Mouse (Mus musculus) limb, embryonic 14.5 days (tissue): ENCODE results near the gene Gm960. TPM values are rescaled to one million over a fixed set of nuclear protein-coding genes. Genes with fewer than 3 reads are reported as not detected.

Experiments used
- ATAC-seq: fragments of 200-750 bp; cut with Nextera tagmentation; 2 replicates; pipeline ENCODE4 v1.8.0; 2017; ENCODE audit warnings: low read depth, moderate number of reproducible peaks, moderate TSS enrichment; ENCODE audit not compliant: low FRiP score
- DNase-seq: peaks from one replicate; pipeline ENCODE4 v3.0.0-alpha.2; 2015; ENCODE audit warnings: low spot score
- H3K27ac ChIP-seq: fragments of 300-500 bp; sonication (generic); replicated peaks from 2 replicates; pipeline ENCODE4 v1.5.1; 2014; ENCODE audit warnings: low read depth, mild to moderate bottlenecking, low read length, moderate library complexity, mixed read lengths
- H3K27me3 ChIP-seq: fragments of 300-500 bp; sonication (generic); 2 replicates; pipeline ENCODE4 v1.6.1; 2014; ENCODE audit warnings: low read length, mixed read lengths; ENCODE audit not compliant: control insufficient read depth, insufficient read depth
- H3K36me3 ChIP-seq: fragments of 300-500 bp; sonication (generic); 2 replicates; pipeline ENCODE4 v1.6.1; 2014; ENCODE audit warnings: mild to moderate bottlenecking, low read length, moderate library complexity, mixed read lengths; ENCODE audit not compliant: control insufficient read depth, insufficient read depth
- H3K4me1 ChIP-seq: fragments of 300-500 bp; sonication (generic); 2 replicates; pipeline ENCODE4 v1.6.1; 2014; ENCODE audit warnings: antibody characterized with exemption, low read length, mixed read lengths; ENCODE audit not compliant: control insufficient read depth, insufficient read depth
- H3K4me2 ChIP-seq: fragments of 300-500 bp; sonication (generic); replicated peaks from 2 replicates; pipeline ENCODE4 v1.6.1; 2014; ENCODE audit warnings: low read depth, mild to moderate bottlenecking, low read length, moderate library complexity; ENCODE audit not compliant: severe bottlenecking
- H3K4me3 ChIP-seq: fragments of 300-500 bp; sonication (generic); replicated peaks from 2 replicates; pipeline ENCODE4 v1.5.1; 2014; ENCODE audit warnings: low read length
- H3K9ac ChIP-seq: fragments of 300-500 bp; sonication (generic); 2 replicates; pipeline ENCODE4 v1.6.1; 2014; ENCODE audit warnings: mild to moderate bottlenecking, low read depth, low read length, moderate library complexity; ENCODE audit not compliant: severe bottlenecking
- H3K9me3 ChIP-seq: fragments of 300-500 bp; sonication (generic); 2 replicates; pipeline ENCODE4 v1.6.1; 2016; ENCODE audit warnings: low read length; ENCODE audit not compliant: control insufficient read depth
- POLR2A ChIP-seq: fragments of 200-500 bp; IDR thresholded peaks from 2 replicates; pipeline ENCODE4 v1.8.0; 2012; ENCODE audit warnings: inconsistent platforms, mild to moderate bottlenecking, moderate library complexity, borderline replicate concordance; ENCODE audit not compliant: insufficient read depth, insufficient read length; ENCODE audit errors: extremely low read depth
- WGBS: fragments of 180-500 bp; shearing (Covaris S2); extraction: QIAGEN DNeasy Blood & Tissue Kit; methylation state at CpG from one replicate; pipeline ENCODE4 v1.1.7; 2014; 5-methylcytosine and 5-hydroxymethylcytosine counted together
- polyA plus RNA-seq, 2 experiments: library from polyadenylated mRNA; depleted of rRNA in 1 of 2; stranded (reverse) in 1 of 2; unstranded in 1 of 2; fragments of >200 nt; fragmentation: Nextera tagmentation in 1 of 2; extraction: Ambion mirVana in 1 of 2; gene quantifications; 2 replicates each; pipeline versions ENCODE4 v1.2.1 to v1.2.3; 2012 to 2014

Gene Gm960
- polyA plus RNA-seq, 2 experiments = 1.4 to 3.1 TPM

DNA sequence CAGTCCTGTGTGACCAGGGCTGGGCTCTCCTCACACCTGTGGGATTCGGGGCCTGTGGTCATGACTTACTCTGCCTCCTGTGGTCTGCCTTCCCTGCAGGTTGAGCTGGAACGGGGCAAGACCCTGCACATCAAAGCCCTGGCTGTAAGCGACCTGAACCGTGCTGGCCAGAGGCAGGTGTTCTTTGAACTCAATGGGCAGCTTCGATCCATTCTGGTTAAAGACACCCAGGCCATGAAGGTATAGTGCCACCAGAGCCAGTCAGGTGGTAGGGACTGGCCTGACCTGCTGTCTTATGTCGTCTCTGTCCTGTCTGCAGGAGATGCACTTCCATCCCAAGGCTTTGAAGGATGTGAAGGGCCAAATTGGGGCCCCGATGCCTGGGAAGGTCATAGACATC, 77.7 kb downstream of the Gm960 start:
- Histone ChIP-seq H3K4me3 (no peak overlapping the region), H3K36me3 (peaks cover 39% of the 10 kb centered on the region), H3K4me2 (no peak overlapping the region), H3K9ac (no peak overlapping the region), H3K4me1 (peaks cover 14% of the 10 kb centered on the region), H3K9me3 (no peaks in the 10 kb centered on the region), H3K27ac (no peak overlapping the region), H3K27me3 (no peaks in the 10 kb centered on the region)
- no peak for DNase-seq
- no peak for ATAC-seq
- WGBS = 87% methylated on average over 7 of the region's 7 CpGs
- no peak for TF ChIP-seq POLR2A

DNA sequence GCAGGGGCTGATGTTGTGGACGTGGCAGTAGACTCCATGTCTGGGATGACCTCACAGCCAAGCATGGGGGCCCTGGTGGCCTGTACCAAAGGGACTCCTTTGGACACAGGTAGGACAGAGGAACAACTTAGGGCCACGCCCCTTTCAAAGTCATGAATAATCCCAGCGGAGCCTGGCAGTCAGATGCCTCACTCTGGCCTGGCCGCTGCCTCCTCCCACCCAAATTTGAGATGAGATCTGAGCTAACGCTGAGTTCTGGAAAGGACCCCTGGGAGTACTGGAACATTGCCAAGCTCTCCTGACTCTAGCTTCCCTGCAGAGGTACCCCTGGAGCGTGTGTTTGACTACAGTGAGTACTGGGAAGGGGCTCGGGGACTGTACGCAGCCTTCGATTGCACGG, 79.0 kb downstream of the Gm960 start:
- no peak overlapping the region for H3K27ac ChIP-seq
- TF ChIP-seq POLR2A = no peak
- peaks cover 10% of the 10 kb centered on the region for H3K4me1 ChIP-seq
- no peaks in the 10 kb centered on the region for H3K9me3 ChIP-seq
- H3K4me3 ChIP-seq = no peak overlapping the region
- ATAC-seq (no peak), DNase-seq (no peak)
- no peaks in the 10 kb centered on the region for H3K27me3 ChIP-seq
- WGBS = 83% methylated on average over 10 of the region's 10 CpGs
- peaks cover 39% of the 10 kb centered on the region for H3K36me3 ChIP-seq
- no peak overlapping the region for H3K9ac ChIP-seq
- H3K4me2 ChIP-seq = no peak overlapping the region

DNA sequence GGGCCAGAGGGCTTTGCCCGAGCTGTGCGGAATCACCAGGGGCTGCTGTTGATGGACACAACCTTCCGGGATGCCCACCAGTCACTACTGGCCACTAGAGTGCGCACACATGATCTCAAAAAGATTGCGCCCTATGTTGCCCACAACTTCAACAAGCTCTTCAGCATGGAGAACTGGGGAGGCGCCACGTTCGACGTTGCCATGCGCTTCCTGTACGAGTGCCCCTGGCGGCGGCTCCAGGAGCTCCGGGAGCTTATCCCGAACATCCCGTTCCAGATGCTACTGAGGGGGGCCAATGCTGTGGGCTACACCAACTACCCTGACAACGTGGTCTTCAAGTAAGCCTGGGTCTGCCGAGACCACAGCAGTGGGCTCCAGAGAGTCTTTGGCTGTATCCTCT, 80.3 kb downstream of the Gm960 start:
- no peak overlapping the region for H3K4me2 ChIP-seq
- no peaks in the 10 kb centered on the region for H3K9me3 ChIP-seq
- ATAC-seq (no peak), DNase-seq (peak; percentile 21)
- no peak overlapping the region for H3K27ac ChIP-seq
- H3K36me3 ChIP-seq = peaks cover 41% of the 10 kb centered on the region
- no peak overlapping the region for H3K9ac ChIP-seq
- H3K4me3 ChIP-seq = no peak overlapping the region
- peaks cover 12% of the 10 kb centered on the region; the same call in 1 of the 2 replicates for H3K4me1 ChIP-seq
- 34% methylated on average over 18 of the region's 18 CpGs for WGBS
- H3K27me3 ChIP-seq = no peaks in the 10 kb centered on the region
- no peak for TF ChIP-seq POLR2A

DNA sequence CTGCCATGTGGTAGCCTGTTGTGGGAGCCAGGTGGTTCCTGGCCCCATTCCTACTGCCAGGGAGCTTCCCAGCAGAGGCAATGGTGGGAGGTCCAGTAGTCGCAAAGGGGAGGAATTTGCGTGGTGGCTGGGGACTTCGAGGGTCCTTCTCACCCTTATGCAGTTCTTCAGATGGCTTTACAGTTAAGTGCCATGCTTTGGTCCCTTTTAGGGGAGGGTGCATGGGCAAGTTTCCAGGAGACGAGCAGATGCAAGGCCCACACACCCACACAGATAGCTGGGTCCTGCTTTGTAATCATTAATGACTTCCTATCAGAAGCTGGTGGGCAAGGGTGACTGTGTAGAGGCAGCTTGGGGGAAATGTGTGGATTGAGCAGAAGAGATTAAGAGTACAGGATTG, 81.9 kb downstream of the Gm960 start:
- WGBS = 24% methylated on average over 4 of the region's 4 CpGs
- 0 out of 2 replicates have a peak overlapping the region, but pooled peaks have one; percentile 77 for H3K4me2 ChIP-seq
- H3K27ac ChIP-seq = peak overlapping the region; percentile 84; the same call in 1 of the 2 replicates

DNA sequence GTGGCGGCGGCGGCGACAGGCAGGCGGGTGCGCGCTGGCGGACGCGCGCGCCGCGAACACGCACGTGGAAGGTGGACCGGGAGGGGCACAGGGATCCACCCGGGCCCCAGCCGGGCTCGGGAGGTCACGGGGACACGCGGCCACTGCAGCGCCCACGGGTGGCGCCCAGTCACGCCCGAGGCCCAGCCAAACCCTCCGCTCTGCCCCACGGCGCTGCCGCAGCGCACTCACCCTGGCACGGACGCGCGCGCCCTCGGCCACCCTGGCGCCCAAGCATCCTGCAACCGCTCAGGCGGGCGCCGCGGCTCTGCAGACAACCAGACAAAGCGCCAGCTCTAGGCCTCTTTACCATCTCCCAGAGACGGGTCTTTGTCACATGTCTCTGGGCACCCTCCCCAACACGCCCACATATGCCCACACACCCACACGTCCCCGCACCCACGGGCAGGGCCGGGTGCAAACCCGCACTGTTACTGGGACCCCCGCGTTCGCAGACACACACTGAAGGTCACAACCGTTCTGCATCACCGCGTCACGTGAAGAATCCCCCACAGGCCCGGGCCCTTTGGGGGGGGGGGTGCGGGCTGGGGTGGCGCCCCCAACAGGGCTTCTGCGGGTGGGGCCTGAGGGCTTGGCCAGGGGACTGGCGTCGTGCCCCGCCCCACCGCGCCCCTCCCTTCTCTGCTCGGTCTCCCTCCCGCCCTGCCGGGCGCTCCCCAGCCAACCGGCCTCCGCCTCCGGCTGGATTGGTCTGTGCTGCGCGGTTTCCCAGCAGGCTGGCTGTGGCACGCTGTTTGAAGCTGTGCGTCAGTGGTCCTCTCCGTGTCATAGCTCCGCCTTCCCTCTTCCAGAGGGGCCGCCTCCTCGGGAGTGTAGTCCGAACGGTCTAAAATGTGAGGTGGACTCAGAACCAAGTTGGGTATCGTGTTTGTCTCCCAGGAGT, 83.0 kb downstream of the Gm960 start, which contains the start of gene Lrfn4:
TSS of gene Lrfn4 (minus strand) at position 517 of the 943 bp plus-strand sequence.
- under 1% methylated on average over 50 of the region's 87 CpGs for WGBS
- 0 out of 2 replicates have a peak, but pooled peaks have one; percentile 36 for TF ChIP-seq POLR2A
- peaks cover 40% of the 10 kb centered on the region for H3K36me3 ChIP-seq
- no peaks in the 10 kb centered on the region for H3K27me3 ChIP-seq
- peak; percentile 94 for ATAC-seq
- peak; percentile 92 for DNase-seq
- H3K4me1 ChIP-seq = peaks cover 12% of the 10 kb centered on the region; the same call in 1 of the 2 replicates
- H3K4me2 ChIP-seq = peak within 1 kb of the TSS; percentile 77
- H3K9ac ChIP-seq = peak within 1 kb of the TSS; percentile 92
- H3K4me3 ChIP-seq = peak within 1 kb of the TSS; percentile 88
- H3K27ac ChIP-seq = peak within 1 kb of the TSS; percentile 84
- no peaks in the 10 kb centered on the region for H3K9me3 ChIP-seq

More for the DNA sequence above, 81.9 kb downstream of the Gm960 start:
- ATAC-seq (no peak), DNase-seq (no peak)
- 0 out of 2 replicates have a peak overlapping the region, but pooled peaks have one; percentile 92 for H3K9ac ChIP-seq
- H3K4me1 ChIP-seq = peaks cover 12% of the 10 kb centered on the region; the same call in 1 of the 2 replicates
- H3K9me3 ChIP-seq = no peaks in the 10 kb centered on the region
- H3K27me3 ChIP-seq = no peaks in the 10 kb centered on the region
- no peak for TF ChIP-seq POLR2A
- peaks cover 41% of the 10 kb centered on the region for H3K36me3 ChIP-seq
- H3K4me3 ChIP-seq = 0 out of 2 replicates have a peak overlapping the region, but pooled peaks have one; percentile 88
